Mouse (Mus musculus) monocyte, adult 2 months (primary cell): ENCODE measurements at regions not wholly inside any gene's neighbourhood (a gene's known extent, or its start where the extent isn't known, plus 50 kb on each side); places are given as distances from the start of the nearest gene placed in this dataset.
A peak's percentile ranks its signal among the peaks of the same experiment; 100 is the strongest.

Source experiments
- DNase-seq, 2 experiments: peaks; one replicate each; pipeline ENCODE4 v3.0.0; 2022; ENCODE audit warnings: low spot score in 2 of 2, low read depth in 1 of 2

- DNase-seq, result no peak
Observed at GRCm38 (mm10) chr10:21775911-21776761, 105.8 kb upstream of the Sgk1 start.

- no peak for DNase-seq
Observed at GRCm38 (mm10) chr10:21776762-21777080, 105.3 kb upstream of the Sgk1 start.

- DNase-seq, result peak; percentile 5 to 18
Observed at GRCm38 (mm10) chr10:21777103-21777502, 104.9 kb upstream of the Sgk1 start.

- no peak for DNase-seq
Observed at GRCm38 (mm10) chr10:21783478-21783877, 98.5 kb upstream of the Sgk1 start.

- DNase-seq, result no peak
Observed at GRCm38 (mm10) chr10:21785110-21785509, 96.9 kb upstream of the Sgk1 start.

- DNase-seq, result no peak
Observed at GRCm38 (mm10) chr10:21785785-21786184, 96.2 kb upstream of the Sgk1 start.

- DNase-seq, result no peak
Observed at GRCm38 (mm10) chr10:21789847-21790530, 92.0 kb upstream of the Sgk1 start.

- DNase-seq, result no peak
Observed at GRCm38 (mm10) chr10:21790991-21791390, 91.0 kb upstream of the Sgk1 start.

- DNase-seq, result no peak
Observed at GRCm38 (mm10) chr10:21792431-21792830, 89.6 kb upstream of the Sgk1 start.

GRCm38 (mm10) chr10:21793641-21794040, 88.3 kb upstream of the Sgk1 start:
- DNase-seq, result no peak

- no peak for DNase-seq
Observed at GRCm38 (mm10) chr10:21796386-21796785, 85.6 kb upstream of the Sgk1 start.

- no peak for DNase-seq
Observed at GRCm38 (mm10) chr10:21798103-21798502, 83.9 kb upstream of the Sgk1 start.

GRCm38 (mm10) chr10:21801556-21801955, 80.4 kb upstream of the Sgk1 start:
- DNase-seq, result no peak

- no peak for DNase-seq
Observed at GRCm38 (mm10) chr10:21803184-21803583, 78.8 kb upstream of the Sgk1 start.

GRCm38 (mm10) chr10:21804761-21805160, 77.2 kb upstream of the Sgk1 start:
- no peak for DNase-seq

GRCm38 (mm10) chr10:21805606-21806005, 76.4 kb upstream of the Sgk1 start:
- DNase-seq, result no peak

GRCm38 (mm10) chr10:21806716-21807115, 75.3 kb upstream of the Sgk1 start:
- no peak for DNase-seq

- DNase-seq, result no peak
Observed at GRCm38 (mm10) chr10:21819686-21820085, 62.3 kb upstream of the Sgk1 start.

- DNase-seq, result no peak
Observed at GRCm38 (mm10) chr10:21821421-21821820, 60.6 kb upstream of the Sgk1 start.

- no peak for DNase-seq
Observed at GRCm38 (mm10) chr10:21824418-21825025, 57.5 kb upstream of the Sgk1 start.

- no peak for DNase-seq
Observed at GRCm38 (mm10) chr10:21826793-21827504, 55.0 kb upstream of the Sgk1 start.

- DNase-seq, result peak in 1 of 2 experiments; percentile 34
Observed at GRCm38 (mm10) chr10:21827505-21827844, 54.5 kb upstream of the Sgk1 start.
